Mouse (Mus musculus) megakaryocyte, embryonic 14.5 days (primary cell): Measurements from ENCODE around the gene Ptpn14.

Source experiments
- FLI1 ChIP-seq: IDR thresholded peaks from 2 replicates; pipeline ENCODE4 v1.6.1; 2012; ENCODE audit warnings: low read length, inconsistent platforms, mixed read lengths
- GATA1 ChIP-seq: IDR thresholded peaks from 3 replicates; pipeline ENCODE4 v1.6.1; 2012; ENCODE audit warnings: mixed read lengths, low read length, inconsistent platforms, borderline replicate concordance

DNA sequence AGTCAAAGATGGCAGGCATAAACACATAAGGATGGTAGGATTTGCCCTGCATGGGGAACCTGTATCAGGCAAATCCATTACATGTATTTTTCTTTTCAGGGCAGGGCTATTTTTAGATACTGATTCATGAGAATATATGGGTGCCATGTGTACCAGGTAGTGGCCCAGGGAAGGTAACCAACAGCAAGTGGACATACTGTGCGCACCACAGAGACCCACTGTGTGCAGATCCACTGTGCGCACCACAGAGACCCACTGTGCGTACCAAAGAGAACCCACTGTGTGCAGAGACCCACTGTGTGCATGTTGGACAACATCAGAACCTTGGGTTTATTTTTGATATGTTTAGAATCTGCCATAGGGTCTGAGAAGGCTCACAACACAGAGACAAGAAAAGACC lies 135.7 kb downstream of the Ptpn14 start:
- TF ChIP-seq GATA1 (no peak), FLI1 (no peak)
